Mouse (Mus musculus): ENCODE measurements around the gene Asf1a.
"Not testable (repeated sequence)": the region's sequence is repeated elsewhere in the genome, so short reads cannot be mapped to it uniquely, and the experiment has no call there.

The Asf1a gene

DNA sequence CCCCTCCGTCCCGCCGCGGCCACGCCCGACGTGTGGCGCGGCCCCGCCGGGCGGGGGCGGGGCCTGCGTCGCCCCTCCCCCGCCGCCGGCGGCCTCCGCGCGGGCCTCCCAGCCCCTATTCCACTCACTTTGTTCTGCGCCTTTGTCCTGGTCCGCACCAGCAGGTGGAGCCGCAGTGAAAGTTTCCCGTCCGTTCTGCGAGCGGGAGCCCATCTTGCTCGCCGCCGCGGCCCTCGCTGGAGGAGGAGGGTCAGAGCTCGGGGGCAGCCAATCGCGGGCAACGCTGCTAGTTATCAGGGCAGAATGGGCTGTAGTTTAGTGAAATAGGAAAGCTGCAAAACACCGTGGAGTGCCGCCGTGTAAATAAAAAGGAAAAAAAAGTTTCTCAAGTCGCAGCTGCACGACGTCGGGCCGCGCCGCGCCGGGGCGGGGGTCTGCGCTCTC, at the start of gene Asf1a:
Gene Asf1a, plus strand, starts transcription at position 81 of the 444 bp plus-strand sequence.
- peak; percentile 94 to 95 for DNase-seq (ENCODE audit: low read depth in 2 of 2, low spot score in 2 of 2)

- no peak for DNase-seq (ENCODE audit: low read depth in 2 of 2, low spot score in 2 of 2)
Observed at GRCm38 (mm10) chr10:53562001-53562400, 34.6 kb upstream of the Asf1a start.

DNA sequence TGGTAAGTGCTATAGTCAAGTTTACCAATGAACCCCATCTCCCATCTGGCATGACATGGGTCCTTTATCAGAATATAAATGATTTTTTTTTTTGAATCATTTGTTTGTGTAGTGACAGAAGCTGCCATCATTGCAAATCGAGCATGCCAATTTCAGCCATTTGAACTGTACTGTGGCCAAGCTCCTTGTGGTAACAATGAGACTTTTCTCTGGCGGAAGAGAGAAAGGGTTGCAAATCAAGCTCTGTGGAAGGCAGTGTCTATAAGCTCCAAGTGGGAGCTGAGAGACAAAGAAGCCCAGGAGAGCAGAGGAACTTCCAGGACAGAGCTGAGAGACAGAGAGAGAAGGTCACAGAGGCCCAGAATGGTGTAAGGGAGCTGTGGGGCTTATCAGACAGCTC, 31.0 kb upstream of the Asf1a start:
- DNase-seq (ENCODE audit: low read depth in 2 of 2, low spot score in 2 of 2) = no peak

DNA sequence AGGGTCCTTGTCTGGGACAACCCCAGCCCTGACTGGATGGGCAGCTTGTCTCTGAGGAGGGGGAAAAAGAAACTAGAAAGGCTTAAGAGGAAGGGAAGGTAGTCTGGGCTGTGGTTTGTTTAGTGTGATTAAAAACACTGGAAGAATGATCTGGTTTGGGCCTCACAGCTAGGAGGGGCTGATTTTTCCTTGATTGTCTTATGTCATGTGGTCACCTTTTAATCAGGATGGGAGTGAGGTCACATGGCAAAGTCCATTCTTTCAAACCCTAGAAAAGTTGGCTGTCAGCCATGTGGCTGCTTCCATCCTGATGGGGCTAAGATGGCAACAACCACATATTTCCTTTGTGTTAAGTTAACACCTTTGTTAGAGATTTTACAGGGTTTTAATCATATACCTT, 28.0 kb upstream of the Asf1a start:
- DNase-seq (ENCODE audit: low read depth in 2 of 2, low spot score in 2 of 2) = no peak

DNA sequence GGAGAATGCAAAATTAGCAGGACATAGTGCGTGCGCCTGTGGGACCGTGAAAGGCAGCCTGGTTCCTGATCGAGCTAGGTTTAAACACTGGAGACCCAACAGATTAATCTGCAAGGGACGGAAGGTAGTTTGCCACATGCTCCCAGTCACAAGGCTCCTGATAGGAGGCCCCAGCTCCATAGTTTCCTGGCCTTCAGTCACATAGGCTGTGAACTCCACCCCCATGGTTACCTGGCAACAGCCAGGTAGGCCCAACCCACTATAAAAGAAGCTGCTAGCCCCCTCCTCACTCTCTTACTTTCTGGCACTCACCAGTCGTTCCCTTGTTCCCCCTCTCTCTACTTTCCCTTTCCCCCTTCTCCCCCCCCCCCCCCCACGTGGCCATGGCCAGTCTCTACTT, 16.4 kb upstream of the Asf1a start:
- no peak for DNase-seq (ENCODE audit: low read depth in 2 of 2, low spot score in 2 of 2)

DNA sequence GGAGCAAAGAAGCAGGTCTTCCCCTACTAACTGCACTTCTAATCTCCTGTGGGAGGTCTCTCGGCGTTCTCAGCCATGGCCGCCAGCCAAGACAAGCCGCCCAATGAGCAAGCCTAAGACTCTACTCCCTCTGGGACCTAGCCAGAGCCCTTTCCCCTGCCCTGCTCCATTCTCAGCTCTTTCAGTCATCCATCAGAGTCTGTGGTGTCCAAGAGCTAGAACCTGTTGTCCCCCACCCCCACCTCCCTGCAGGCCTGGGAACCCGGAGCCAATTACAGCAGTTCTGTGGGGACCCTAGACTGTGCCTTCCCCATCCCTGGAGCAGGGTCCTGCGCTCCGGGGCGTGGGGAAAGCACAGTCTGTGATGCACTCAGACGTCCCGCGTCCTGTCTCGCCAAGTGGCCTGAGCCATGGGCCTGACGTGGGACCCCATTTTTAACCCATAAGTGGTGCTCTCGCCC, 15.9 kb upstream of the Asf1a start:
- no peak for DNase-seq (ENCODE audit: low read depth in 2 of 2, low spot score in 2 of 2)

DNA sequence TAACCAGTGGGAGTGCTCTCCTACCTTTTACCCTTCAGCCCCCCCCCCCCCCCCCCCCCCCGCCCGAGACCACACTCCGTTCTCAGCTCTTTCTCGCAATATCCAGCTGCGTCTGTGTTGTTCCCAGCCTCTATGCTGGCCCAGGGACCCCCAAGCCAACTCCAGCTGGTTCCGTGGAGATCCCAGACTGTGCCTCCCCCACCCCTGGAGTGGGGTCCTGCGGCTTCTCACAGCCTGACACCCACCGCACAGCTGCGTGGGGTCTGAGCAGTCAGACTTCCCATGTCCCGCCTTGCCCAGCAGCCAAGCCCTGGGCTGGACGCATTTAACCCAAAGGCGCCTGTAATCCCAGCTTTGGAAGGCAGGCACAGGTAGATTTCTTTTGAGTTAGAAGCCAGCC, 15.5 kb upstream of the Asf1a start:
- DNase-seq (ENCODE audit: low read depth in 2 of 2, low spot score in 2 of 2) = no peak

- DNase-seq (ENCODE audit: low read depth in 2 of 2, low spot score in 2 of 2) = no peak
Observed at GRCm38 (mm10) chr10:53585777-53586176, 10.8 kb upstream of the Asf1a start.

GRCm38 (mm10) chr10:53595744-53596676, 547 bp upstream of the Asf1a start:
- DNase-seq (ENCODE audit: low read depth in 2 of 2, low spot score in 2 of 2) = peak; percentile 6 to 68

DNA sequence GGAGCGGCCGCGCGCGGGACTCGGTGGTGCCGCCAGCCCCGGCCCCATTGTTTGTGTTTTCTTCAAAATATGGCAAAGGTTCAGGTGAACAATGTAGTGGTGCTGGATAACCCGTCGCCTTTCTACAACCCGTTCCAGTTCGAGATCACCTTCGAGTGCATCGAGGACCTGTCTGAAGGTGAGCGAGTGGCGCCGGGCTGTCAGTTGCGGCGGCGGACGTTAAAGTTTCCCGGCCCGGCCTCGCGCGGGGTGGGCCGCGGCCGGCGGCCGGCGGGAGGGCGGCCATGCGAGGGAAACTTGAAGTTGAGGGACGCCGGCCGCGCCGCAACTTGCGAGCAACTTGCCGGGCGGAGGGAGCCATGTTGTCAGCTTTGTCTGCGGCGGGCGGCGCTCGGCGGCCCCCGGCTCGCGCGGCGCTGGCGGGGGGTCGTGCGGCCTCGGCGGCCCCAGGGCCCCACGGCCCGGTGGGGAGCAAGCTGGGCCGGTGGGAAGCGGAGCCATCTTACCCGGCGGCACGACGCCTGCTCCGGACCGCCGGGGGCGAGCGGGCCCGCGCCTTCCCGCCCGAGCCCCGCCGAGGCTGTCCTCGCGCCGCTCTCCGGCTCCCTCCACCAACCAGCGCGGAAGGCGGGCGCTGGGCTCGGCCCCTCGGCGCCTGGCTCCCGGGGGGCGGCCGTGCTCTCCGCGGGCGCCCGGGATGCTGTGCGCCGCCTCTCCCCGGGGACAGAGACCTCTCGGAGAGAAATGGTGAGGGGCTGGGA, 744 bp downstream of the Asf1a start:
- peak; percentile 36 to 40 for DNase-seq (ENCODE audit: low read depth in 2 of 2, low spot score in 2 of 2)

GRCm38 (mm10) chr10:53598821-53599220, 2.3 kb downstream of the Asf1a start:
- DNase-seq (ENCODE audit: low read depth in 2 of 2, low spot score in 2 of 2) = no peak

DNA sequence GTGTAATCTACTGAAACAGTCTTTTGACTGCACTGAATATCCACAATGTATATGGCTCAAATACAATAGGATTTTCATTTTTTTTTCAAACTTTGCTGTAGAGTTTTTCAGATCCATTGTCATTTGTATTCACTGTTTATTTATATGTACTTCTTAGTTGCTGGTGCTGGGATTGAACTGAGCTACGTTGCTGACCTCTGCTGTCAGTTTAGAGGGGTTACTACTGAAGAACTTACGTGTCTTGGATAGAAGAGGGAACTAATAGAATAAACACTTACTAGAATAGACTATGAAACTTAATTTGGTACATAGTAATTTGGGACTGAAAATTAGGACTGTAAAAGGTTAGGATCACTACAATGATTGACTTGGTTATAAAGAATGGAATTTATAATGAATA, 8.8 kb downstream of the Asf1a start:
- no peak for DNase-seq (ENCODE audit: low read depth in 2 of 2, low spot score in 2 of 2)

- no peak for DNase-seq (ENCODE audit: low read depth in 2 of 2, low spot score in 2 of 2)
Observed at GRCm38 (mm10) chr10:53608274-53608673, 11.7 kb downstream of the Asf1a start.

GRCm38 (mm10) chr10:53612172-53612571, 15.6 kb downstream of the Asf1a start:
- DNase-seq (ENCODE audit: low read depth in 2 of 2, low spot score in 2 of 2) = no peak

DNA sequence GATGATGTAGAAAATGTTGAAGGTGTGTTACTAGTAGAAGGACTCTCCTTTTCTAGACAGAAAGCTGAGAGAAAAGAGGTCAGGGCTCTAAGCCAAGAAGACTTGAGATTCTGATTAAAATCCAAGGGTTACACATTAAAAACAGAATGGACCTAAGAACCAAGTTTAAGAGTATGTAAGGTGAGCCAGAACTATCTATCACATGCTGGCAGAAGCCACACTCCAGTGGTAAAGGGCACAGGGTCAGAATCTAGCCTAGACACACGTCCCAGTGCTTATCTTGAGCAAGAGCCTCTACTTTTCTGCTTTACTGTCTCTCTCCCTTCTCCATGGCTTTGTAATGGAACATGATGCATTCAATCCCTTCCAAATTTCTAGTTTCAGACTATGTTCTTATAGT, 17.4 kb downstream of the Asf1a start:
- no peak for DNase-seq (ENCODE audit: low read depth in 2 of 2, low spot score in 2 of 2)

DNA sequence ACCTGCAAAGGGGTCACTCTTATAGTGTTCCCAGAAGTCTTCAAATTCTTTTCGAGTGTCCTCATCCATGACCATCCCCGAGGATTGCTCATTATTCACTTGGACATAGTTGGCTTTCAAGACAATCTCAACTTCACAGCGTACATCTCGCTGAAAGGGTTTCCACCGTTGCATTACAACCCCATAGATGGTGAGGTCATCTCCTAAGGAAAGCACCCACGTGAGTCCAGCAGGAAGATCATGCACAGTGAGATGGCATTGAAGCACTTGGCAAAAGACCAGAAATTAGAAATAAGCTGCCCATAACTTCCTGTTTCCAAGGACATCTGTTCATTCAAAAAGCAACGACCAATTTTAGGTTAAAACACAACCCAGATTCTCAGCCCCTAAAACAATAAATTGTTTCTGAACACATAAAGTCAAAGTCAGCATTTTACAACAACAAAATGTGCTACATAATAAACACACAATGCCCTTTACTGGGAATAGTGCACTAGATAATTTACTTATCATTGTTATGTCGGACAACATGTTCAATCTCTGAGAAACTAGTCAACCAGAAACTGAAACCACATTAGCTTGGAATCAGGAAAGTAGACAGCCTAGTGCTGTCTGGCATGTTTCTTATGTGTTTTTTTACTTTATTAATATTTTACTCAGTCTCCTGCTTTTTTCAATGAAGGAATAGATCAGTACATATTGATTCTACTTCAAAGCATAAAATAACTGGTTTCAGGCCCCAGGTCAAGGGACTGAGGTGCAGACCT, 19.5 kb downstream of the Asf1a start:
- no peak for DNase-seq (ENCODE audit: low read depth in 2 of 2, low spot score in 2 of 2)

- DNase-seq (ENCODE audit: low read depth in 2 of 2, low spot score in 2 of 2) = peak; percentile 91 to 93
Observed at GRCm38 (mm10) chr10:53629247-53629917, 32.8 kb downstream of the Asf1a start.

- peak; percentile 87 to 89 for DNase-seq (ENCODE audit: low read depth in 2 of 2, low spot score in 2 of 2)
Observed at GRCm38 (mm10) chr10:53629918-53630250, 33.3 kb downstream of the Asf1a start.

DNA sequence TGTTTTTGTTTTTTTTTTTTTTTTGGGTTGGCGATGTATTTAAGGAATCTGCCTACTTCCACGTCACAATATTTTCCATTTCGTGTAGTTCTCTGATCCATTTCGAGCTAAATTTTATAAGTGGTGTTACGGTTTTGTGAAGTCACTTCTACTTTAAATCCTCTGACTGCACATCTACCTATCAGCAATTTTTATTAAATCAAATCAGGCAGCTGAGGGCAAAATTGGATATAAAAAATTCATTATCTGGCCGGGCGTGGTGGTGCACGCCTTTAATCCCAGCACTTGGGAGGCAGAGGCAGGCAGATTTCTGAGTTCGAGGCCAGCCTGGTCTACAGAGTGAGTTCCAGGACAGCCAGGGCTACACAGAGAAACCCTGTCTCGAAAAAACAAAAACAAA, 33.8 kb downstream of the Asf1a start, which contains the start of gene Mcm9:
Gene Mcm9, minus strand, starts transcription at position 101 of the 400 bp plus-strand sequence.
- DNase-seq (ENCODE audit: low read depth in 2 of 2, low spot score in 2 of 2) = not testable (repeated sequence)

DNA sequence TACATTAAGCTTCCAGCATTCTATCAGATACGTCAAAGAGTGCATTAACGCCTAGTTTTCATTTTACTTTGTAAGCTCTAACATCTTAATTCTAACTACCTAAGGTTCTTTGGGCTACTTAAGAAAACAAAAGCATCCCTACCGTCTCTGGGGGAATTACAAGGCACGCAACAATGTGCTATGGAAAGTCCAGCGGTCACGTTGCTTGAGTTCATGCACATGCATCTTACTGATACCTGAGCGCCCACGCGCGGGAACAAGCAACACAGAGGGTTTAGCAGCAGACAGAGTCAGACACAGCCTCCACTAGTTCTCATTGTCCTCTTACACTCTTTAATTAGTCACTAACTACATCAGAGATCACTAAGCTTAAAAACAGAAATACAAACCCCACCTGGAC, 37.6 kb downstream of the Asf1a start:
- no peak for DNase-seq (ENCODE audit: low read depth in 2 of 2, low spot score in 2 of 2)

All from CD8-positive naive resting alpha-beta T cell, adult 2 months (primary cell).